Mouse (Mus musculus) embryonic facial prominence, embryonic 10.5 days (tissue): ENCODE data around the gene Vps9d1. TPM values are rescaled to one million over a fixed set of nuclear protein-coding genes. Genes with fewer than 3 reads are reported as not detected.

ENCODE experiments used
- DNase-seq: peaks from one replicate; pipeline ENCODE4 v3.0.0-alpha.2; 2017; ENCODE audit warnings: low spot score
- H3K27ac ChIP-seq: fragments of 300-500 bp; sonication (generic); replicated peaks from 2 replicates; pipeline ENCODE4 v1.5.1; 2016; ENCODE audit warnings: mild to moderate bottlenecking
- H3K27me3 ChIP-seq: fragments of 300-500 bp; sonication (generic); replicated peaks from 2 replicates; pipeline ENCODE4 v1.6.1; 2016; ENCODE audit warnings: low read depth, mild to moderate bottlenecking; ENCODE audit not compliant: poor library complexity, severe bottlenecking
- H3K36me3 ChIP-seq: fragments of 300-500 bp; sonication (generic); replicated peaks from 2 replicates; pipeline ENCODE4 v1.6.1; 2016; ENCODE audit warnings: mild to moderate bottlenecking, moderate library complexity
- H3K4me1 ChIP-seq: fragments of 300-500 bp; sonication (generic); 2 replicates; pipeline ENCODE4 v1.6.1; 2016
- H3K4me3 ChIP-seq: fragments of 300-500 bp; sonication (generic); 2 replicates; pipeline ENCODE4 v1.5.1; 2016; ENCODE audit warnings: mild to moderate bottlenecking, moderate library complexity
- H3K9me3 ChIP-seq: fragments of 300-500 bp; sonication (generic); 2 replicates; pipeline ENCODE4 v1.6.1; 2016; ENCODE audit warnings: mild to moderate bottlenecking
- whole genome bisulfite sequencing: fragments of 180-500 bp; shearing (Covaris S2); methylation state at CpG from one replicate; pipeline ENCODE4 v1.1.7; 2016; 5-methylcytosine and 5-hydroxymethylcytosine counted together
- polyA plus RNA-seq: library from polyadenylated mRNA; unstranded; fragments of >200 nt; fragmentation: Nextera tagmentation; extraction: Ambion mirVana; gene quantifications from 2 replicates; pipeline ENCODE4 v1.2.1, GENCODE M21; 2016

The Vps9d1 gene
- polyA plus RNA-seq, 1 experiment from 2014 or later = 25.1 TPM

- Histone ChIP-seq H3K9me3 (no peaks in the 10 kb centered on the region), H3K27ac (no peak overlapping the region), H3K4me3 (no peak overlapping the region), H3K36me3 (peaks cover 97% of the 10 kb centered on the region), H3K27me3 (no peaks in the 10 kb centered on the region), H3K4me1 (peaks cover 10% of the 10 kb centered on the region)
- DNase-seq = no peak
- 94% methylated on average over 6 of the region's 6 CpGs for WGBS
These were observed 6.4 kb downstream of the Vps9d1 start for GRCm38 (mm10) chr8:123247748-123248147.

GRCm38 (mm10) chr8:123245543-123245942 lies 8.6 kb downstream of the Vps9d1 start:
- DNase-seq = no peak
- H3K27ac ChIP-seq = no peak overlapping the region
- no peaks in the 10 kb centered on the region for H3K9me3 ChIP-seq
- H3K27me3 ChIP-seq = no peaks in the 10 kb centered on the region
- no peaks in the 10 kb centered on the region for H3K4me1 ChIP-seq
- H3K4me3 ChIP-seq = no peak overlapping the region
- 88% methylated on average over 12 of the region's 12 CpGs for WGBS
- peaks cover 93% of the 10 kb centered on the region for H3K36me3 ChIP-seq

GRCm38 (mm10) chr8:123244382-123244781 lies 9.8 kb downstream of the Vps9d1 start:
- no peaks in the 10 kb centered on the region for H3K4me1 ChIP-seq
- H3K27me3 ChIP-seq = no peaks in the 10 kb centered on the region
- H3K4me3 ChIP-seq = no peak overlapping the region
- 90% methylated on average over 4 of the region's 4 CpGs for WGBS
- peaks cover 81% of the 10 kb centered on the region for H3K36me3 ChIP-seq
- no peaks in the 10 kb centered on the region for H3K9me3 ChIP-seq
- DNase-seq = no peak
- no peak overlapping the region for H3K27ac ChIP-seq

- H3K27me3 ChIP-seq = no peaks in the 10 kb centered on the region
- H3K4me3 ChIP-seq = no peak overlapping the region
- H3K4me1 ChIP-seq = no peaks in the 10 kb centered on the region
- 69% methylated on average over 11 of the region's 11 CpGs for WGBS
- peaks cover 68% of the 10 kb centered on the region for H3K36me3 ChIP-seq
- no peak for DNase-seq
- H3K27ac ChIP-seq = no peak overlapping the region
- H3K9me3 ChIP-seq = no peaks in the 10 kb centered on the region
These were observed 11.1 kb downstream of the Vps9d1 start for GRCm38 (mm10) chr8:123243053-123243452.

GRCm38 (mm10) chr8:123242107-123242923 lies 11.8 kb downstream of the Vps9d1 start:
- 87% methylated on average over 7 of the region's 7 CpGs for WGBS

GRCm38 (mm10) chr8:123239398-123239797 lies 14.8 kb downstream of the Vps9d1 start:
- H3K27ac ChIP-seq = no peak overlapping the region
- WGBS = 92% methylated on average over 10 of the region's 10 CpGs
- peaks cover 31% of the 10 kb centered on the region for H3K36me3 ChIP-seq
- H3K4me3 ChIP-seq = no peak overlapping the region
- no peaks in the 10 kb centered on the region for H3K9me3 ChIP-seq
- peaks cover 20% of the 10 kb centered on the region for H3K4me1 ChIP-seq
- H3K27me3 ChIP-seq = peaks cover 27% of the 10 kb centered on the region
- DNase-seq = no peak

More at GRCm38 (mm10) chr8:123242107-123242923, 11.8 kb downstream of the Vps9d1 start:
- no peak for DNase-seq
- H3K9me3 ChIP-seq = no peaks in the 10 kb centered on the region
- H3K27me3 ChIP-seq = no peaks in the 10 kb centered on the region
- H3K4me3 ChIP-seq = no peak overlapping the region
- H3K4me1 ChIP-seq = no peaks in the 10 kb centered on the region
- H3K27ac ChIP-seq = no peak overlapping the region
- peaks cover 60% of the 10 kb centered on the region for H3K36me3 ChIP-seq

- Histone ChIP-seq H3K4me1 (peaks cover 30% of the 10 kb centered on the region), H3K36me3 (peaks cover 5% of the 10 kb centered on the region; the same call in 1 of the 2 replicates), H3K27me3 (peaks cover 51% of the 10 kb centered on the region), H3K9me3 (no peaks in the 10 kb centered on the region), H3K27ac (peak within 1 kb of the TSS; percentile 5; the same call in 1 of the 2 replicates), H3K4me3 (peak within 1 kb of the TSS; percentile 57)
- 2% methylated on average over 57 of the region's 57 CpGs for WGBS
- peak; percentile 92 for DNase-seq
These were observed 18.3 kb downstream of the Vps9d1 start, which contains the start of gene Spata2l for GRCm38 (mm10) chr8:123235520-123236497. Gene Spata2l, minus strand, starts transcription at chr8:123236233.

- peak; percentile 23 for DNase-seq
- WGBS = 42% methylated on average over 13 of the region's 13 CpGs
- Histone ChIP-seq H3K4me1 (peaks cover 30% of the 10 kb centered on the region), H3K36me3 (peaks cover 12% of the 10 kb centered on the region), H3K9me3 (no peaks in the 10 kb centered on the region), H3K4me3 (peak overlapping the region; percentile 57), H3K27ac (no peak overlapping the region; the same call in 1 of the 2 replicates), H3K27me3 (peaks cover 51% of the 10 kb centered on the region)
These were observed 19.1 kb downstream of the Vps9d1 start for GRCm38 (mm10) chr8:123234918-123235519.

GRCm38 (mm10) chr8:123233760-123234159 lies 20.4 kb downstream of the Vps9d1 start:
- Histone ChIP-seq H3K4me3 (0 out of 2 replicates have a peak overlapping the region, but pooled peaks have one; percentile 8), H3K27ac (no peak overlapping the region), H3K9me3 (no peaks in the 10 kb centered on the region), H3K27me3 (peaks cover 51% of the 10 kb centered on the region), H3K36me3 (peaks cover 23% of the 10 kb centered on the region), H3K4me1 (peaks cover 30% of the 10 kb centered on the region)
- 80% methylated on average over 11 of the region's 11 CpGs for WGBS
- peak; percentile 19 for DNase-seq

- Histone ChIP-seq H3K27me3 (peaks cover 51% of the 10 kb centered on the region), H3K36me3 (peaks cover 28% of the 10 kb centered on the region), H3K4me1 (peaks cover 30% of the 10 kb centered on the region), H3K4me3 (0 out of 2 replicates have a peak overlapping the region, but pooled peaks have one; percentile 8), H3K9me3 (no peaks in the 10 kb centered on the region), H3K27ac (no peak overlapping the region)
- 65% methylated on average over 13 of the region's 13 CpGs for WGBS
- DNase-seq = no peak
These were observed 20.8 kb downstream of the Vps9d1 start for GRCm38 (mm10) chr8:123233300-123233699.

- no peak for DNase-seq
- H3K27me3 ChIP-seq = peaks cover 51% of the 10 kb centered on the region
- H3K4me3 ChIP-seq = no peak overlapping the region
- peaks cover 35% of the 10 kb centered on the region for H3K36me3 ChIP-seq
- H3K27ac ChIP-seq = no peak overlapping the region
- H3K9me3 ChIP-seq = no peaks in the 10 kb centered on the region
- 50% methylated on average over 7 of the region's 7 CpGs for WGBS
- peaks cover 30% of the 10 kb centered on the region for H3K4me1 ChIP-seq
These were observed 21.6 kb downstream of the Vps9d1 start for GRCm38 (mm10) chr8:123232553-123232952.

GRCm38 (mm10) chr8:123231742-123232141 lies 22.4 kb downstream of the Vps9d1 start:
- 63% methylated on average over 5 of the region's 5 CpGs for whole genome bisulfite sequencing
- H3K27me3 ChIP-seq = peaks cover 46% of the 10 kb centered on the region

More at GRCm38 (mm10) chr8:123231742-123232141, 22.4 kb downstream of the Vps9d1 start:
- Histone ChIP-seq H3K27ac (no peak overlapping the region), H3K4me3 (no peak overlapping the region), H3K36me3 (peaks cover 43% of the 10 kb centered on the region), H3K9me3 (no peaks in the 10 kb centered on the region), H3K4me1 (peaks cover 30% of the 10 kb centered on the region)
- DNase-seq = no peak
